Mouse (Mus musculus) cerebellum, adult 9-11 months (tissue): ENCODE measurements at regions not wholly inside any gene's neighbourhood (a gene's known extent, or its start where the extent isn't known, plus 50 kb on each side); places are given as distances from the start of the nearest gene placed in this dataset.
A peak's percentile ranks its signal among the peaks of the same experiment; 100 is the strongest.

Experiments
- DNase-seq: peaks from one replicate; pipeline ENCODE4 v3.0.0; 2022

DNA sequence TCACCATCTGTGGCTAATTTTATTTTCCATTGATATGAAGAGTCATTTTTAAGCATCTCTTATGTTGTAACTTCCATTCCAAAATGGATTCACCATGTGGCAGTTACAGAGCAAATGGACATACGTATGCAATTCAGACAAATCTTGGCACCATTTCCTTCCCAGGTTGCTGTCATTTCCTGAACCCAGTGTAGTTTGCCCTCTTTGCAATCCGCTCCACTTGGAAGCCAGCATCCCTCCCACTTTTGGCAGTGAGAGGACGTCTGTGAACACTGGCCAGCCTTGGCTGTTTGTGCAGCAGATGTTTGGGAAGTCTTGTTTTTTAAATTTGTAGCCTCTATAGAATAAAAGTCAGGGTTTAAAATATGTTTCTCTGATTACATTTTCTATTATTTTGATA, 510.6 kb upstream of the Cdh7 start:
- peak; percentile 88 for DNase-seq

DNA sequence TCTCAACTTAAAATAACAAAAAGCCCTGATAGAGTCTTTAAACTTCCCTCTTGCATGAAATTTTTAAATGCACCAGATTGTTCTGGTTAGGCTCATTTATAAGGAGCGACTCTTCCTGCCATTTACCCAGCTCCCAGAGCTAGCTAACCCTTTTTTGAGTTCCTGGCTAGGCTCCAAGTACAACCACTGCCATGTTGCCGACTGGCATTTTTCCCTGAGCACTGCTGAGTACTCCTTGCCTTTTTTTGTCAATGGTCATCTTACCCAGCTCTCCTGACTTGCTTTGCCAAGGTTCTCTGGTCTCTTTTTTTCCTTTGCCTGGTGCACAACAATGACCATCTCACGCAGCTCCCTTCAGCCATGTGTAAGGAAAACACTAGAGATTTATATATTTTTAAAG, 500.8 kb upstream of the Cdh7 start:
- DNase-seq: peak; percentile 68

GRCm38 (mm10) chr1:109495936-109496335, 486.3 kb upstream of the Cdh7 start:
- no peak for DNase-seq

DNA sequence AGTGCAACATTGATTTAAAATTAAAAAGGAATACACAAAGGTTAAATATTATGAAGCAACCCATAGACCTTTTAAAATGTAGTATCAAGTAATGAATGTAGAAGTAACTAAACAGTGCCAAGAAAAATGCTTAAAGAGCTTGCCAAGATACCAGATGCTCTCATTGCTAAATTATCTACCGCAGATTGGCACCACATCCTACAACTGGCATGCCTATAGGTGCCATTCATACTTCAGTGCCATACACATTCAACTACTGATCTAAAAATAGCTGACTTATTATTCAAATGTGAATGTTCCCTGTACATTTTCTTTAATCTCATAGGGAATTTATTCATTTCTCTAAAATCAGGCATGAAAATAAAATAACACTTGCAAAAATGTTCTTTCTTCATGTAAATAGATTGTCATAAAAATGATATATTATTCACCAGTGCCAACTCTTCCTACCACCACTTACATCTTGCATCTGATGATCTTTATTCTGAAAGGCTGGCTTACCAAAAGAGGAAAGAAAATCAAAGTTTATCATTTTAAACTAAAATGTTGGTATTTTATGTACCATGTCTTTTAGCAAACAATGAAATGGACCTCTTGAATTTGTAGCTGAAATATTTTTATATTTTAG, 469.5 kb upstream of the Cdh7 start:
- DNase-seq: no peak

GRCm38 (mm10) chr1:109514375-109514774, 467.9 kb upstream of the Cdh7 start:
- DNase-seq: no peak
